Mouse (Mus musculus) NIH3T3 (cell line): ENCODE measurements around the gene Tstd1.
A peak's percentile ranks its signal among the peaks of the same experiment; 100 is the strongest.

Experiments
- DNase-seq: peaks from one replicate; pipeline ENCODE4 v3.0.0-alpha.2; 2012; ENCODE audit warnings: low read depth

Tstd1 gene

GRCm38 (mm10) chr1:171418660-171419059 lies at the start of gene Tstd1:
Gene Tstd1 (plus strand): TSS chr1:171418872.
- no peak for DNase-seq

DNA sequence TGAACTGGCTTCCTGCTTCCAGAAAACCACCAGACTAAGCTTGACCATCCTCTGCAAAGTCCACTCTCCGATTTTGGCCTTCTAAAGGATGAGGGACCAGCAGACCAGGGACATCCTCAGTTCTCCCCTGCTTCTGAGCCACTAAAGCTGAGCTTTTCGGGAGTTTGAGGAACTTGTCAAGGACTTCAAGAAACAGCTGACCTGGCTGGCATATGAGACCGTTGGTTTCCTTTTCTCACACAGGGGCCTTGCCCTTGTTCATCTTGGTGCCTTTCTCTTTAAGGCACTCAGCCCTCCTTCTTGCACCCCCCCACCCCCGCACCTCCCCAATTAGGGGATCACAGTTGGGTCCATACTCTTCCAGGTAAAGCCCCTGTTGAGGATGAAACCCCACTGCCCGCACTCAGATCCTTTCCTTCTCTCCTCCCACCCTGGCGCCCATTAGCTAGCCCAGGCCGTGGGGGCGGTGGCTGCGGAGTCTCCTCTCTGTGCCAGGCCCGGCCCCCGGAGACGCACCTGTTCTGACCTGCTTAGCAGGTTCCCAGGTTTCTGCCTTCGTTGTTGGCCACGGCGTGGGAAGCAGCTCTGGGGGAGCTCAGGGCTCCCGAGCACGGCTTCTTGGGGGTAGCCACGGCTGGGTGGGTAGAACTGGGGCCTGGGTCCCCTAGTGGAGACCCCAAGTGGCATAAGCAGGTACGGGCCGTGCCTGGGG lies 48.7 kb upstream of the Tstd1 start, which contains the start of gene Nectin4:
Gene Nectin4, plus strand, starts transcription at position 255 of the 712 bp plus-strand sequence.
- DNase-seq: no peak

GRCm38 (mm10) chr1:171372880-171373279 lies 45.8 kb upstream of the Tstd1 start:
- DNase-seq: no peak

GRCm38 (mm10) chr1:171373946-171374345 lies 44.7 kb upstream of the Tstd1 start:
- no peak for DNase-seq

- DNase-seq: peak; percentile 73
These were observed 43.0 kb upstream of the Tstd1 start for GRCm38 (mm10) chr1:171375646-171376097.

DNA sequence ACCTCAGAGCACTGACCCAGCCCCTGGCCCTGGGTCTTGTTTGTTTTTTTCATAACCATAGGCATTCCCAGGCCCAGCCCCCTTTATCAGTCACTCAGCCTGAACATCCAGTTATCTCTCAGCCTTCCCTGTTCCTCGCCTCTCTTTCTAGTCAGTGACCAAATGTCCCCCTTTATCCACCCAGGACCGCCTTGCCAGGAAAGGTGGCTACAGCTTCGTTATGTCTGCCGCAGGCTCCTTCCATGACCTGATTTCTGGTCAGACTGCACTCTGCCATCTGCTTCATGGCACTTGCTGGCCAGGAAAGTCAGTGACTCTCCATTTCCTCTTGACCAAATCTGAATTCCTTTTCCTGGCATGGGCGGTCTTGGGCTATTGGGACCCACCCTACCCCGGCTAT lies 40.4 kb upstream of the Tstd1 start:
- no peak for DNase-seq

GRCm38 (mm10) chr1:171379935-171380599 lies 38.6 kb upstream of the Tstd1 start:
- DNase-seq: no peak

- no peak for DNase-seq
These were observed 36.5 kb upstream of the Tstd1 start for GRCm38 (mm10) chr1:171382096-171382620.

DNA sequence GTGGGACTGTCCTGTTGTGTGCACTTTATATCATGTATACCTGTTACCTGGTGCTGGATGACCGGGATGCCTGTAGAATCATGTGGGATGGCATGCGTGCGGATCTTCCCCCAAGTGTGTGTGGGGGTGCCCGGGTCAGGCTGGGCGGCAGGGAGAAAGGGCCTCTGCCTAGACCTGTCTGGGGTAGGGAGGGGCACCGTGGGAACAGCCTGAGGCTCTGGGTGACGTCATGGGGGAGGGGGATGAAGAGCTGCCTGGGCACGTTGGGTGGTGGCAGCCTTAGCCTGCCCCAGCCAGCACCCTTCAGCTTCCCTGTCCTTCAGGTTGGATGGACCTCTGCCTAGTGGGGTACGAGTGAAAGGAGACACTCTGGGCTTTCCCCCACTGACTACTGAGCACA lies 34.3 kb upstream of the Tstd1 start:
- no peak for DNase-seq

DNA sequence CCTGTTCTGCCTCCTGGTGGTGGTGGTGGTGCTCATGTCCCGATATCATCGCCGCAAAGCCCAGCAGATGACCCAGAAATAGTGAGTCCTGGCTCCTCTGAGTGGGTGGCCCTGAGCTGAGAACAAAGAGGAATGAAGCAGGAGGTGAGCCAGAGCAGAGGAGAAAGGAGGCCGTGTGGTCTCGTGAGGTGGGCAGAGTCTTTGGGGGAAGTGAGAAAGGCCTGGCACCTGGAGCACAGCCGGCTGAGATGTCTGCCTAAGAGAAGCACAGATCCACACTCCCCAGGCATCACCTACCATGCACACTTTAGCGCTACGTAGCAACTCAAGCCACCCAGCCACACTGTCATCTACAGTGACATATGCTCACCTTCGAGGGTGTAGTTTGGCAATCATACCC lies 33.5 kb upstream of the Tstd1 start:
- no peak for DNase-seq

- DNase-seq: peak; percentile 51
These were observed 31.6 kb upstream of the Tstd1 start for GRCm38 (mm10) chr1:171387099-171387498.

- no peak for DNase-seq
These were observed 30.1 kb upstream of the Tstd1 start, which contains the start of gene Arhgap30 for GRCm38 (mm10) chr1:171388376-171389102. Gene Arhgap30 (plus strand): TSS chr1:171388954.

- DNase-seq: no peak
These were observed 28.6 kb upstream of the Tstd1 start for GRCm38 (mm10) chr1:171390101-171390500.

DNA sequence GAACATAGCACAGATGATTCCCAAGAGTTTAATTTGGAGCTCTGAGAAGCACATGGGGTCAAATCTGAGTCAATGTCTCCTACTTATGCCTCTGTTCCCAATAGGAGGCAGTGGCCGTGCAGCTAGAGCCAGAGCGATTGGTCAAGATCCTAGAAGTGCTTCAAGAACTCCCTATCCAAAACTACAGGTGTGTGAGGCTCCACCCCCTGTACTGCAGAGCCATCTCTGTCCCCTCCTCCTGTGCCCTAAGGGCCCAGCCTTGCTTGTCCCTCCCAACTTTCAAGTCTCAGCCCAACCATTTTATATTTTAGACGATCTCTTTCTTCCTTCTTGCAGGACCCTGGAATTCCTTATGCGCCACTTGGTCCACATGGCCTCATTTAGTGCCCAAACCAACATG lies 16.9 kb upstream of the Tstd1 start:
- DNase-seq: no peak

GRCm38 (mm10) chr1:171402991-171403390 lies 15.7 kb upstream of the Tstd1 start:
- DNase-seq: no peak

- no peak for DNase-seq
These were observed 11.4 kb upstream of the Tstd1 start for GRCm38 (mm10) chr1:171407263-171407662.

DNA sequence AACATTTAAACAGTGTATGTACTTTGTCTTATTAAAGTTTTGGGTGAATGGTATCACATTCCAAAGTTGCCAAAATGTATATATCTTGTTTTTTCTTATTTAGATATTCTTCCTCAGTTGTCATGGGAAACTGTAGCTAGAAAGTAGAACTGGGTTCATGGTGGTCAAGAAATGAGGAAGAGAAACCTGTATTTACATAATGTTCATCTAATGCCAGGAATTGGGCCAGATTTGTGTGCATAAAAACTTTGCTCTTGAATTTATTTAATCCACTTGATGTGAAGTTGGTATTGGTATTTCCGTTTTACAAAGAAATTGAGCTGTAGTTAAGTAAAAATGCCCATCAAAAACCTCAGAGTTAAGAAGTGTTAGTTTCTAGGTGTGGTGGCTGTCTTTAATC lies 8.4 kb upstream of the Tstd1 start:
- DNase-seq: no peak

DNA sequence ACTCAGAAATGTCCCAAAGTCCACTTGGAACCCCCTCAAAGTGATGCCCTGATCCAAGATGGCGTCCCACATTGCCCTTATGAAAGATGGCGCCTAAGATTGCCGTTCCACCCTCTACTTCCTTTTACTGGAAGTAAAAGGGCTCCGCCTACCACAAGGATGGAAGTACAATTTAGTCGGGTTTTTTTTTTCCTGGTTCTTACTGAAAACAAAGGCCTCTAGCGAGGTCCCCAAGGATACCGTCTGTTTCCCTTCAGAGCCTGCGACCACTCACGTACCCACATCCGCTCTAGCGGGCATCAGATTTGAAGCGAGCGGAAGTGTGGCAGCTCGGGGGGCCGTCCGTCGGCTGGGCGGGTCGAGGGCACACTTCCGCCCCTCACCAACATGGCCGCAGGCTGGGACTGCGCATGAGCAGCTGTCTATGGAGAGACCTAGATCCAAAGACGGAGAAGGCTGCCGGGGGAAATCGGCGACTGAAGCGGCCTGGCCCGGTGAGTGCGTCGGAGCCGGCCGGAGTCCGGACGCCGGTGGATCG lies 7.7 kb upstream of the Tstd1 start, which contains the start of gene Usf1:
Gene Usf1, plus strand, starts transcription at position 367 of the 538 bp plus-strand sequence.
- peak; percentile 97 for DNase-seq

GRCm38 (mm10) chr1:171411492-171411941 lies 7.2 kb upstream of the Tstd1 start:
- DNase-seq: no peak

GRCm38 (mm10) chr1:171412001-171412441 lies 6.7 kb upstream of the Tstd1 start:
- DNase-seq: peak; percentile 72

DNA sequence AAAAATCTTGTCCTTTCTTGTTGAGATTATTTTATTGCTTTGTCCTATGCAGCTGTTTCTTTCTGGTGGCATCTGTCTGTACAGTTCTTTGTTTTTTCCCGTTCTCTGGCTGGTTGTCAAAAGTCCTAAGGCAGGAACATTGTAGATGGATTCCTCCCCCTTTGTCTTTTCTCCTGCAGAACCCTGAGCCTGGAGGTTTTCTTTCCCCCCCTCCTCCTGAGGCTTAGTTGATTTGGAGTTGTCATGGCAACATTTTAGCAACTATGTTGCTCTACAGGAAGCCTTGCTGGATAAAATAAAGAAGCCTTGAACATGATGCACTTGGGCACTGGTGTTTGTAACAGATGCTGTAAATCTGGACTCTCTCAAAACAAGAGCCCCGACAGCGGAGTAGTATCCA lies 6.2 kb upstream of the Tstd1 start:
- peak; percentile 66 for DNase-seq

DNA sequence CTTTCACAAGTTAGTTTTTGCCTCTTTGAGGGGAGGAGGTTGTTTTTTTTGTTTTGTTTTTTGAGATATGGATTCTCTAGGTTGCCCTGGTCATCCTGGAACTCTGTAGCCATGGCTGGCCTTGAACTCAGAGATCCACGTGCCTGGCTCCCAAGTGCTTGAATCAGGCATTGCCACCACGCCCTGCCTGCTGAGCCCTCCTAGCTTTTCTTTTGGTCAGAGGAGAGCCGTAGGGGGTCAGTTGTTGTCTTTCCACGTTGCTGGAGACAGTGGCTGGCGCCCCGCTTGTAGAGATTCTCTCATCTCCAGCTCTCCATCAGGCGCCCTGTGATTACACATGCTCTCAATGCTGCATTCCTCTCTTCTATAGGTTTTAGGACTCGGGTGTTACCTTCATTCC lies 5.1 kb upstream of the Tstd1 start:
- no peak for DNase-seq
